Comparison of ENCODE assay signal across 7 mouse cellular contexts in genomic region chr17:86754806-86755571, GRCm38 (mm10). TPM values are rescaled to one million over a fixed set of nuclear protein-coding genes. Genes with fewer than 3 reads are reported as not detected.
A peak's percentile ranks its signal among the peaks of the same experiment; 100 is the strongest.
DNase-seq lines count a peak whose midpoint lies in the region; ATAC-seq and TF ChIP-seq lines count a peak whose summit lies in the region.

No protein-coding gene starts in this region.

- peak overlapping the region; percentile 84 for H3K4me3 ChIP-seq in ES-Bruce4 (ENCODE audit: low read depth, low read length)
- H3K4me3 ChIP-seq in hindbrain, postnatal 0 days (ENCODE audit: low read length), result peak overlapping the region; percentile 37
- H3K4me3 ChIP-seq in liver, postnatal 0 days (ENCODE audit: low read depth, low read length), result peak overlapping the region; percentile 69

- peak overlapping the region; percentile 67 for H3K9ac ChIP-seq in ES-Bruce4 (ENCODE audit: low read depth, poor library complexity, severe bottlenecking)
- H3K9ac ChIP-seq in hindbrain, postnatal 0 days (replicated peaks; ENCODE audit: low read length), result peak overlapping the region; percentile 2; the same call in 1 of the 2 replicates
- H3K9ac ChIP-seq in liver, postnatal 0 days (replicated peaks), result peak overlapping the region; percentile 79

- H3K36me3 ChIP-seq in ES-Bruce4 (ENCODE audit: control insufficient read depth, insufficient read depth, low read length, poor library complexity, severe bottlenecking), result no peaks in the 10 kb centered on the region
- no peaks in the 10 kb centered on the region for H3K36me3 ChIP-seq in hindbrain, postnatal 0 days (ENCODE audit: insufficient read depth, low read length)
- H3K36me3 ChIP-seq in liver, postnatal 0 days (replicated peaks; ENCODE audit: insufficient read depth, low read length), result no peaks in the 10 kb centered on the region

- no peak for TF ChIP-seq POLR2A in ES-Bruce4 (IDR thresholded peaks at IDR 0.05; ENCODE audit: insufficient read depth, low read length)

- H3K4me1 ChIP-seq in ES-Bruce4 (ENCODE audit: control insufficient read depth, insufficient read depth, low read length), result peaks cover 7% of the 10 kb centered on the region
- H3K4me1 ChIP-seq in hindbrain, postnatal 0 days (ENCODE audit: insufficient read depth, low read length), result no peaks in the 10 kb centered on the region
- H3K4me1 ChIP-seq in liver, postnatal 0 days (ENCODE audit: insufficient read depth), result peaks cover 10% of the 10 kb centered on the region

- no peak for TF ChIP-seq EP300 in ES-Bruce4 (IDR thresholded peaks at IDR 0.05; ENCODE audit: insufficient read depth, low read depth, low read length)
- TF ChIP-seq EP300 in liver, postnatal 0 days (IDR thresholded peaks at IDR 0.05; ENCODE audit: low read depth), result no peak

- H3K27me3 ChIP-seq in ES-Bruce4 (ENCODE audit: control insufficient read depth, insufficient read depth, low read length, poor library complexity, severe bottlenecking), result no peaks in the 10 kb centered on the region
- H3K27me3 ChIP-seq in hindbrain, postnatal 0 days (ENCODE audit: insufficient read depth, low read length), result peaks cover 28% of the 10 kb centered on the region
- H3K27me3 ChIP-seq in liver, postnatal 0 days (ENCODE audit: insufficient read depth, low read length), result peaks cover 22% of the 10 kb centered on the region

- peak; percentile 75 for DNase-seq in adrenal gland, postnatal 25 days
- DNase-seq in gastrocnemius, postnatal 10 days, result peak; percentile 57
- no peak for DNase-seq in hindbrain, postnatal 0 days (ENCODE audit: low spot score)
- DNase-seq in liver, postnatal 0 days, result peak; percentile 40
- peak; percentile 72 for DNase-seq in ovary, postnatal 36 days (ENCODE audit: low spot score)

- no peak for TF ChIP-seq CTCF in ES-Bruce4 (IDR thresholded peaks at IDR 0.05; ENCODE audit: low read depth, low read length)
- no peak for TF ChIP-seq CTCF in hindbrain, postnatal 0 days (IDR thresholded peaks at IDR 0.05; ENCODE audit: low read depth)
- no peak for TF ChIP-seq CTCF in liver, postnatal 0 days (IDR thresholded peaks at IDR 0.05; ENCODE audit: low read depth)

- no peak overlapping the region for H3K27ac ChIP-seq in ES-Bruce4 (ENCODE audit: insufficient read depth, low read length)
- H3K27ac ChIP-seq in hindbrain, postnatal 0 days, result no peak overlapping the region
- peak overlapping the region; percentile 84 for H3K27ac ChIP-seq in liver, postnatal 0 days (ENCODE audit: low read depth)

- no peak for ATAC-seq in hindbrain, postnatal 0 days
- ATAC-seq in liver, postnatal 0 days, result no peak
- no peak for ATAC-seq in monocyte, adult 5-6 weeks (replicated peaks; ENCODE audit: insufficient number of reproducible peaks, low FRiP score, low TSS enrichment, poor library complexity, severe bottlenecking)

- peak overlapping the region; percentile 88 for H3K4me2 ChIP-seq in hindbrain, postnatal 0 days (ENCODE audit: low read depth, low read length)
- peak overlapping the region; percentile 63 for H3K4me2 ChIP-seq in liver, postnatal 0 days (ENCODE audit: low read depth, low read length)

- no peaks in the 10 kb centered on the region for H3K9me3 ChIP-seq in ES-Bruce4 (replicated peaks; ENCODE audit: control insufficient read depth, insufficient read depth, low read length, poor library complexity, severe bottlenecking)
- H3K9me3 ChIP-seq in hindbrain, postnatal 0 days (ENCODE audit: low read length), result no peaks in the 10 kb centered on the region
- H3K9me3 ChIP-seq in liver, postnatal 0 days (ENCODE audit: low read length), result no peaks in the 10 kb centered on the region

- WGBS in hindbrain, postnatal 0 days, result under 1% methylated on average over 52 of the region's 52 CpGs
- WGBS in liver, postnatal 0 days (ENCODE audit: insufficient replicate concordance), result 3% methylated on average over 50 of the region's 52 CpGs

RNA-seq across cellular contexts. Expression of gene Epas1, which starts 1.5 kb away (rescaled TPM):
- polyA plus RNA-seq in ES-Bruce4 (2011; ENCODE audit: insufficient read depth, insufficient read length, low read depth, missing spikeins), result 5.9 and 7.0 TPM in 2 replicates
- 174 and 183 TPM in 2 replicates for total RNA-seq in adrenal gland, postnatal 25 days (2021)
- 10 to 100 TPM; 76.9 to 88.9 TPM for total RNA-seq in gastrocnemius, postnatal 10 days (2021)
- total RNA-seq in hindbrain, postnatal 0 days (2014; rRNA removed), result 16.7 and 18.1 TPM in 2 replicates
- 5.3 and 5.6 TPM in 2 replicates for polyA plus RNA-seq in hindbrain, postnatal 0 days (2015; fragmentation: Nextera tagmentation; extraction: Ambion mirVana)
- 7.5 and 8.2 TPM in 2 replicates for polyA plus RNA-seq in liver, postnatal 0 days (2015; fragmentation: Nextera tagmentation; extraction: Ambion mirVana)
- total RNA-seq in monocyte, adult 5-6 weeks (2017), result 2.8 to 3.6 TPM in 2 of 3 replicates, not detected in the other

Comparison
In these comparisons a context has a peak if more than half of its experiments do, and no peak if none do; other contexts are left out.
1. H3K9ac ChIP-seq: peak in every context shown above with its lines; median percentile 79 in liver, postnatal 0 days; 67 in ES-Bruce4; 2 in hindbrain, postnatal 0 days.